Mouse (Mus musculus): ENCODE measurements around the gene Tm6sf2. TPM values are rescaled to one million over a fixed set of nuclear protein-coding genes. Genes with fewer than 3 reads are reported as not detected.
"Not testable (repeated sequence)": the region's sequence is repeated elsewhere in the genome, so short reads cannot be mapped to it uniquely, and the experiment has no call there.

The Tm6sf2 gene
- polyA plus RNA-seq, 1 experiment from 2014 or later: 1.3 TPM

- peaks cover 35% of the 10 kb centered on the region for H3K36me3 ChIP-seq (ENCODE audit: control insufficient read depth, insufficient read depth, low read length)
These were observed 23.1 kb upstream of the Tm6sf2 start for GRCm38 (mm10) chr8:70049662-70050061.

GRCm38 (mm10) chr8:70050434-70050833, 22.3 kb upstream of the Tm6sf2 start:
- H3K9me3 ChIP-seq (ENCODE audit: control insufficient read depth, low read length); H3K4me3 ChIP-seq (ENCODE audit: low read depth, low read length); H3K4me2 ChIP-seq (ENCODE audit: low read depth, low read length); H3K27me3 ChIP-seq (ENCODE audit: control insufficient read depth, insufficient read depth, low read length); H3K4me1 ChIP-seq (ENCODE audit: control insufficient read depth, insufficient read depth, low read length); H3K27ac ChIP-seq (ENCODE audit: low read depth, low read length); H3K9ac ChIP-seq (replicated peaks; ENCODE audit: low read depth, low read length); ATAC-seq (ENCODE audit: low read depth): not testable (repeated sequence)
- WGBS: 95% methylated on average over 5 of the region's 5 CpGs
- H3K36me3 ChIP-seq (ENCODE audit: control insufficient read depth, insufficient read depth, low read length): peaks cover 43% of the 10 kb centered on the region

More at GRCm38 (mm10) chr8:70049662-70050061, 23.1 kb upstream of the Tm6sf2 start:
- no peak overlapping the region for H3K27ac ChIP-seq (ENCODE audit: low read depth, low read length)
- no peak for ATAC-seq (ENCODE audit: low read depth)
- no peak overlapping the region for H3K4me2 ChIP-seq (ENCODE audit: low read depth, low read length)
- no peaks in the 10 kb centered on the region for H3K27me3 ChIP-seq (ENCODE audit: control insufficient read depth, insufficient read depth, low read length)
- H3K4me3 ChIP-seq (ENCODE audit: low read depth, low read length): no peak overlapping the region
- H3K9ac ChIP-seq (replicated peaks; ENCODE audit: low read depth, low read length): no peak overlapping the region
- H3K9me3 ChIP-seq (ENCODE audit: control insufficient read depth, low read length): no peaks in the 10 kb centered on the region
- no peaks in the 10 kb centered on the region for H3K4me1 ChIP-seq (ENCODE audit: control insufficient read depth, insufficient read depth, low read length)

- H3K36me3 ChIP-seq (ENCODE audit: control insufficient read depth, insufficient read depth, low read length): peaks cover 75% of the 10 kb centered on the region
- no peak for ATAC-seq (ENCODE audit: low read depth)
- 92% methylated on average over 1 of the region's 1 CpGs for WGBS
These were observed 15.0 kb upstream of the Tm6sf2 start for GRCm38 (mm10) chr8:70057721-70058120.

GRCm38 (mm10) chr8:70071836-70072440, 786 bp upstream of the Tm6sf2 start:
- no peaks in the 10 kb centered on the region for H3K27me3 ChIP-seq (ENCODE audit: control insufficient read depth, insufficient read depth, low read length)
- H3K4me2 ChIP-seq (ENCODE audit: low read depth, low read length): no peak overlapping the region
- peaks cover 37% of the 10 kb centered on the region for H3K36me3 ChIP-seq (ENCODE audit: control insufficient read depth, insufficient read depth, low read length)
- 71% methylated on average over 2 of the region's 2 CpGs for WGBS
- H3K27ac ChIP-seq (ENCODE audit: low read depth, low read length): no peak overlapping the region
- ATAC-seq (ENCODE audit: low read depth): no peak
- no peak overlapping the region for H3K4me3 ChIP-seq (ENCODE audit: low read depth, low read length)
- H3K9ac ChIP-seq (replicated peaks; ENCODE audit: low read depth, low read length): no peak overlapping the region
- no peaks in the 10 kb centered on the region for H3K4me1 ChIP-seq (ENCODE audit: control insufficient read depth, insufficient read depth, low read length)
- no peaks in the 10 kb centered on the region for H3K9me3 ChIP-seq (ENCODE audit: control insufficient read depth, low read length)

More at GRCm38 (mm10) chr8:70057721-70058120, 15.0 kb upstream of the Tm6sf2 start:
- H3K9ac ChIP-seq (replicated peaks; ENCODE audit: low read depth, low read length): no peak overlapping the region
- no peak overlapping the region for H3K4me2 ChIP-seq (ENCODE audit: low read depth, low read length)
- H3K4me1 ChIP-seq (ENCODE audit: control insufficient read depth, insufficient read depth, low read length): no peaks in the 10 kb centered on the region
- no peaks in the 10 kb centered on the region for H3K27me3 ChIP-seq (ENCODE audit: control insufficient read depth, insufficient read depth, low read length)
- H3K27ac ChIP-seq (ENCODE audit: low read depth, low read length): no peak overlapping the region
- H3K4me3 ChIP-seq (ENCODE audit: low read depth, low read length): no peak overlapping the region
- no peaks in the 10 kb centered on the region for H3K9me3 ChIP-seq (ENCODE audit: control insufficient read depth, low read length)

GRCm38 (mm10) chr8:70073120-70073519, 396 bp downstream of the Tm6sf2 start:
- no peak overlapping the region for H3K4me3 ChIP-seq (ENCODE audit: low read depth, low read length)
- no peaks in the 10 kb centered on the region for H3K27me3 ChIP-seq (ENCODE audit: control insufficient read depth, insufficient read depth, low read length)
- no peaks in the 10 kb centered on the region for H3K9me3 ChIP-seq (ENCODE audit: control insufficient read depth, low read length)
- H3K27ac ChIP-seq (ENCODE audit: low read depth, low read length): no peak overlapping the region
- H3K4me1 ChIP-seq (ENCODE audit: control insufficient read depth, insufficient read depth, low read length): no peaks in the 10 kb centered on the region
- peaks cover 35% of the 10 kb centered on the region for H3K36me3 ChIP-seq (ENCODE audit: control insufficient read depth, insufficient read depth, low read length)
- no peak overlapping the region for H3K9ac ChIP-seq (replicated peaks; ENCODE audit: low read depth, low read length)
- no peak for ATAC-seq (ENCODE audit: low read depth)
- no peak overlapping the region for H3K4me2 ChIP-seq (ENCODE audit: low read depth, low read length)
- WGBS: 68% methylated on average over 8 of the region's 8 CpGs

DNA sequence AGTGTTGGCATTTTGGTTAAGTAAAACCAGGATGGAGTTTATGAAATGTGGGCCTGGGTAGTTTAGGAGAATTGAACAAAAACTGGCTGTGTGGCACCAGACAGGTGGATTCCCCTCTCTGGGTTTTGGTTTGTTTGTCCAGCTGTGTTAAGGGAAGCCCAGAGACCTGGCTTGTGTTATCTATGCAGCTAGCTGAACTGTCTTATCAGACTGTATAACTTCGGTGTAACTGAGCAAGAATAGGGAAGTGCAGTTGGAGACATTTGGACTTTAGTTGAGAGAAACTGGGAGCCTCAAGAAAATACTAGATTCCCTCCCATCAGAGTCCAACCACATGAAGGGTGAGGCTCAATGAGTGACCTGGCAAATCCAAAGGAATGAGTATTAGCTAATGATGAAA, 958 bp downstream of the Tm6sf2 start:
- no peaks in the 10 kb centered on the region for H3K4me1 ChIP-seq (ENCODE audit: control insufficient read depth, insufficient read depth, low read length)
- H3K4me3 ChIP-seq (ENCODE audit: low read depth, low read length): no peak overlapping the region
- WGBS: 88% methylated on average over 1 of the region's 1 CpGs
- H3K27ac ChIP-seq (ENCODE audit: low read depth, low read length): no peak overlapping the region
- H3K36me3 ChIP-seq (ENCODE audit: control insufficient read depth, insufficient read depth, low read length): peaks cover 31% of the 10 kb centered on the region
- ATAC-seq (ENCODE audit: low read depth): no peak
- no peak overlapping the region for H3K4me2 ChIP-seq (ENCODE audit: low read depth, low read length)
- no peaks in the 10 kb centered on the region for H3K9me3 ChIP-seq (ENCODE audit: control insufficient read depth, low read length)
- H3K27me3 ChIP-seq (ENCODE audit: control insufficient read depth, insufficient read depth, low read length): no peaks in the 10 kb centered on the region
- no peak overlapping the region for H3K9ac ChIP-seq (replicated peaks; ENCODE audit: low read depth, low read length)

DNA sequence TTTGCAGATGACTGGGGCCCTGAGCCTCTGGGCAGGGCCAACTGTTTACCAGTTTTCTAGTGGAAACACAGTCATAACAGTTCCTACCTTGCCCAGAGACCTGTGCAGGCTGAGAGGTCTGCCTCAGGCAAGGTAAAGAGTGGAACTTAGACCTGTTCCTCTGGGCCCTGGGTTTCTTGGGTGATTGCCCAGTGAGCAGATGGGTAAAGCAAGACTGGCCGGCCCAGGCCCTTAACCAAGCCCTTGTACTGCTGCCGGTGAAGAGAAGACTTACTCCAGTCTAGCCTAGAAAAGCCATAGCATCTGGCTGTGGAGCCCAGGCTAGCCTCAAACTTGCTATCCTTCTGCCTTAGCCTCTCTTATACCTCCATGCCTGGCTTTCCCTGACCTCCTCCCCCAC, 9.3 kb downstream of the Tm6sf2 start:
- Histone ChIP-seq H3K27me3 (ENCODE audit: control insufficient read depth, insufficient read depth, low read length) (peaks cover 37% of the 10 kb centered on the region), H3K4me2 (ENCODE audit: low read depth, low read length) (no peak overlapping the region), H3K27ac (ENCODE audit: low read depth, low read length) (no peak overlapping the region), H3K4me1 (ENCODE audit: control insufficient read depth, insufficient read depth, low read length) (peaks cover 12% of the 10 kb centered on the region), H3K4me3 (ENCODE audit: low read depth, low read length) (no peak overlapping the region), H3K9ac (replicated peaks; ENCODE audit: low read depth, low read length) (no peak overlapping the region), H3K36me3 (ENCODE audit: control insufficient read depth, insufficient read depth, low read length) (no peaks in the 10 kb centered on the region), H3K9me3 (ENCODE audit: control insufficient read depth, low read length) (no peaks in the 10 kb centered on the region)
- WGBS: 92% methylated on average over 2 of the region's 2 CpGs
- no peak for ATAC-seq (ENCODE audit: low read depth)

DNA sequence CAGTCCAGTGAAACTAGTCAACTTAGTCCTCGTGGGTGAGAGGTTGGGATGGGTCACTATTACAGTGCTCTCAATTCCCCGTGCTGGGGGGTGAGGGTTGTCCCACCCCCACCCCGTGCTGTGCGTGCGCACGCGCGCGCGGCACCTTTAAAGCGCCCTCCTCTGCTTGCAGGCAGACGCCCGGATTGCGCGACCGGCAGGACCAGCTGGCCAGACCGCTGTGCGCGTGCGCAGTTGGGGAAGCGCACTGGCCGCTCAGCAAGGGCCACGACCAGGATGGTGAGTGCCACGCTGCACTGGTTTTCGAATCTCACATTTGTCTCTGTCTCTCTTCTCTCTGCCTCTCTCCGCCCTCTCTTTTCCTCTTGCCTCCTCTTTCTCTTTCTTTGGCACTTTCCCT, 10.6 kb downstream of the Tm6sf2 start, which contains the start of gene Hapln4:
Gene Hapln4, plus strand, starts transcription at position 173 of the 400 bp plus-strand sequence.
- Histone ChIP-seq H3K9ac (replicated peaks; ENCODE audit: low read depth, low read length) (peak within 1 kb of the TSS; percentile 29), H3K9me3 (ENCODE audit: control insufficient read depth, low read length) (no peaks in the 10 kb centered on the region), H3K27me3 (ENCODE audit: control insufficient read depth, insufficient read depth, low read length) (peaks cover 50% of the 10 kb centered on the region), H3K4me1 (ENCODE audit: control insufficient read depth, insufficient read depth, low read length) (peaks cover 17% of the 10 kb centered on the region), H3K4me2 (ENCODE audit: low read depth, low read length) (peak within 1 kb of the TSS; percentile 91), H3K36me3 (ENCODE audit: control insufficient read depth, insufficient read depth, low read length) (no peaks in the 10 kb centered on the region), H3K27ac (ENCODE audit: low read depth, low read length) (no peak within 1 kb of the TSS), H3K4me3 (ENCODE audit: low read depth, low read length) (peak within 1 kb of the TSS; percentile 37)
- WGBS: under 1% methylated on average over 26 of the region's 26 CpGs
- ATAC-seq (ENCODE audit: low read depth): no peak

- Histone ChIP-seq H3K27ac (ENCODE audit: low read depth, low read length) (no peak overlapping the region), H3K36me3 (ENCODE audit: control insufficient read depth, insufficient read depth, low read length) (no peaks in the 10 kb centered on the region), H3K9ac (replicated peaks; ENCODE audit: low read depth, low read length) (peak overlapping the region; percentile 29), H3K4me1 (ENCODE audit: control insufficient read depth, insufficient read depth, low read length) (peaks cover 21% of the 10 kb centered on the region), H3K9me3 (ENCODE audit: control insufficient read depth, low read length) (no peaks in the 10 kb centered on the region), H3K4me2 (ENCODE audit: low read depth, low read length) (peak overlapping the region; percentile 91), H3K27me3 (ENCODE audit: control insufficient read depth, insufficient read depth, low read length) (peaks cover 57% of the 10 kb centered on the region), H3K4me3 (ENCODE audit: low read depth, low read length) (peak overlapping the region; percentile 37)
- 2% methylated on average over 71 of the region's 71 CpGs for WGBS
- peak; percentile 9; the same call in 1 of the 2 replicates for ATAC-seq (ENCODE audit: low read depth)
These were observed 11.7 kb downstream of the Tm6sf2 start for GRCm38 (mm10) chr8:70084191-70085065.

Data from neural tube, embryonic 14.5 days (tissue).